Mouse (Mus musculus): Measurements from ENCODE around the gene Rasgef1b.

Gene Rasgef1b

GRCm38 (mm10) chr5:99338826-99339225, 390.0 kb downstream of the Rasgef1b start:
- no peak for ATAC-seq (ENCODE audit: insufficient number of reproducible peaks, low FRiP score, low TSS enrichment)

GRCm38 (mm10) chr5:99336427-99336826, 392.4 kb downstream of the Rasgef1b start:
- ATAC-seq (ENCODE audit: insufficient number of reproducible peaks, low FRiP score, low TSS enrichment): no peak

- ATAC-seq (ENCODE audit: insufficient number of reproducible peaks, low FRiP score, low TSS enrichment): no peak
Observed at GRCm38 (mm10) chr5:99334017-99334416, 394.8 kb downstream of the Rasgef1b start.

- no peak for ATAC-seq (ENCODE audit: insufficient number of reproducible peaks, low FRiP score, low TSS enrichment)
Observed at GRCm38 (mm10) chr5:99332021-99332420, 396.8 kb downstream of the Rasgef1b start.

GRCm38 (mm10) chr5:99329065-99329464, 399.8 kb downstream of the Rasgef1b start:
- no peak for ATAC-seq (ENCODE audit: insufficient number of reproducible peaks, low FRiP score, low TSS enrichment)

GRCm38 (mm10) chr5:99327019-99327418, 401.8 kb downstream of the Rasgef1b start:
- ATAC-seq (ENCODE audit: insufficient number of reproducible peaks, low FRiP score, low TSS enrichment): no peak

GRCm38 (mm10) chr5:99325301-99325700, 403.6 kb downstream of the Rasgef1b start:
- ATAC-seq (ENCODE audit: insufficient number of reproducible peaks, low FRiP score, low TSS enrichment): no peak

GRCm38 (mm10) chr5:99320783-99321182, 408.1 kb downstream of the Rasgef1b start:
- ATAC-seq (ENCODE audit: insufficient number of reproducible peaks, low FRiP score, low TSS enrichment): no peak

GRCm38 (mm10) chr5:99297939-99298338, 430.9 kb downstream of the Rasgef1b start:
- ATAC-seq (ENCODE audit: insufficient number of reproducible peaks, low FRiP score, low TSS enrichment): no peak

GRCm38 (mm10) chr5:99296348-99296747, 432.5 kb downstream of the Rasgef1b start:
- no peak for ATAC-seq (ENCODE audit: insufficient number of reproducible peaks, low FRiP score, low TSS enrichment)

- no peak for ATAC-seq (ENCODE audit: insufficient number of reproducible peaks, low FRiP score, low TSS enrichment)
Observed at GRCm38 (mm10) chr5:99292287-99292851, 436.5 kb downstream of the Rasgef1b start.

GRCm38 (mm10) chr5:99291084-99291830, 437.6 kb downstream of the Rasgef1b start:
- no peak for ATAC-seq (ENCODE audit: insufficient number of reproducible peaks, low FRiP score, low TSS enrichment)

GRCm38 (mm10) chr5:99288262-99288661, 440.6 kb downstream of the Rasgef1b start:
- no peak for ATAC-seq (ENCODE audit: insufficient number of reproducible peaks, low FRiP score, low TSS enrichment)

- no peak for ATAC-seq (ENCODE audit: insufficient number of reproducible peaks, low FRiP score, low TSS enrichment)
Observed at GRCm38 (mm10) chr5:99287647-99288185, 441.1 kb downstream of the Rasgef1b start.

GRCm38 (mm10) chr5:99286575-99286974, 442.3 kb downstream of the Rasgef1b start:
- ATAC-seq (ENCODE audit: insufficient number of reproducible peaks, low FRiP score, low TSS enrichment): no peak

GRCm38 (mm10) chr5:99286024-99286423, 442.8 kb downstream of the Rasgef1b start:
- ATAC-seq (ENCODE audit: insufficient number of reproducible peaks, low FRiP score, low TSS enrichment): no peak

GRCm38 (mm10) chr5:99284369-99284768, 444.5 kb downstream of the Rasgef1b start:
- no peak for ATAC-seq (ENCODE audit: insufficient number of reproducible peaks, low FRiP score, low TSS enrichment)

GRCm38 (mm10) chr5:99283636-99284035, 445.2 kb downstream of the Rasgef1b start:
- no peak for ATAC-seq (ENCODE audit: insufficient number of reproducible peaks, low FRiP score, low TSS enrichment)

GRCm38 (mm10) chr5:99280536-99280935, 448.3 kb downstream of the Rasgef1b start:
- ATAC-seq (ENCODE audit: insufficient number of reproducible peaks, low FRiP score, low TSS enrichment): no peak

- no peak for ATAC-seq (ENCODE audit: insufficient number of reproducible peaks, low FRiP score, low TSS enrichment)
Observed at GRCm38 (mm10) chr5:99279016-99279757, 449.7 kb downstream of the Rasgef1b start.

- no peak for ATAC-seq (ENCODE audit: insufficient number of reproducible peaks, low FRiP score, low TSS enrichment)
Observed at GRCm38 (mm10) chr5:99278364-99278763, 450.5 kb downstream of the Rasgef1b start.
